7 mouse cellular contexts compared by ENCODE assay signal in genomic region chr19:29252831-29253545, GRCm38 (mm10). TPM values are rescaled to one million over a fixed set of nuclear protein-coding genes. Genes with fewer than 3 reads are reported as not detected.
A peak's percentile ranks its signal among the peaks of the same experiment; 100 is the strongest.
DNase-seq lines count a peak whose midpoint lies in the region; ATAC-seq and TF ChIP-seq lines count a peak whose summit lies in the region.

No protein-coding gene starts in this region.

- 18% methylated on average over 10 of the region's 10 CpGs for WGBS in lung, postnatal 0 days
- 27% methylated on average over 10 of the region's 10 CpGs for WGBS in heart, embryonic 16.5 days
- WGBS in liver, embryonic 16.5 days (ENCODE audit: insufficient replicate concordance) = 11% methylated on average over 10 of the region's 10 CpGs

- H3K9ac ChIP-seq in lung, postnatal 0 days (replicated peaks; ENCODE audit: low read depth) = peak overlapping the region; percentile 88
- peak overlapping the region; percentile 99 for H3K9ac ChIP-seq in heart, embryonic 16.5 days (ENCODE audit: low read length)
- peak overlapping the region; percentile 100 for H3K9ac ChIP-seq in liver, embryonic 16.5 days (ENCODE audit: low read depth, low read length)

- H3K9me3 ChIP-seq in lung, postnatal 0 days (ENCODE audit: low read length) = no peaks in the 10 kb centered on the region
- H3K9me3 ChIP-seq in heart, embryonic 16.5 days (replicated peaks; ENCODE audit: control insufficient read depth, low read length) = no peaks in the 10 kb centered on the region
- no peaks in the 10 kb centered on the region for H3K9me3 ChIP-seq in liver, embryonic 16.5 days (replicated peaks; ENCODE audit: control insufficient read depth, low read length)

- H3K4me2 ChIP-seq in lung, postnatal 0 days (replicated peaks; ENCODE audit: low read depth, low read length) = peak overlapping the region; percentile 75
- H3K4me2 ChIP-seq in heart, embryonic 16.5 days (ENCODE audit: low read depth, low read length) = peak overlapping the region; percentile 94
- peak overlapping the region; percentile 86 for H3K4me2 ChIP-seq in liver, embryonic 16.5 days (ENCODE audit: low read depth, low read length)

- DNase-seq in lung, postnatal 0 days (ENCODE audit: low spot score) = peak; percentile 59
- DNase-seq in lung, postnatal 4 days = no peak
- no peak for DNase-seq in testis, postnatal 14 days (ENCODE audit: low spot score)
- DNase-seq in frontal cortex, postnatal 10 days (ENCODE audit: low spot score in 2 of 2) = no peak

- H3K27ac ChIP-seq in lung, postnatal 0 days (ENCODE audit: low read length) = peak overlapping the region; percentile 93
- H3K27ac ChIP-seq in brown adipose tissue, adult 24 weeks (replicated peaks; ENCODE audit: low read depth, low read length) = peak overlapping the region; percentile 65
- H3K27ac ChIP-seq in heart, embryonic 16.5 days (ENCODE audit: low read length) = peak overlapping the region; percentile 96; the same call in 1 of the 2 replicates
- H3K27ac ChIP-seq in liver, embryonic 16.5 days (ENCODE audit: low read length) = peak overlapping the region; percentile 99

- no peak for TF ChIP-seq EP300 in lung, postnatal 0 days (IDR thresholded peaks at IDR 0.05)

- no peak for ATAC-seq in lung, postnatal 0 days
- no peak for ATAC-seq in heart, embryonic 16.5 days (replicated peaks; ENCODE audit: extremely low read depth, insufficient read depth, low FRiP score)
- peak; percentile 12; the same call in 1 of the 2 replicates for ATAC-seq in liver, embryonic 16.5 days (ENCODE audit: low read depth)

- H3K36me3 ChIP-seq in lung, postnatal 0 days (ENCODE audit: insufficient read depth, low read length) = no peaks in the 10 kb centered on the region
- H3K36me3 ChIP-seq in heart, embryonic 16.5 days (ENCODE audit: control insufficient read depth, insufficient read depth) = no peaks in the 10 kb centered on the region
- peaks cover 3% of the 10 kb centered on the region; the same call in 1 of the 2 replicates for H3K36me3 ChIP-seq in liver, embryonic 16.5 days (ENCODE audit: control insufficient read depth, insufficient read depth)

- H3K4me1 ChIP-seq in lung, postnatal 0 days (ENCODE audit: insufficient read depth, low read depth, low read length) = peaks cover 10% of the 10 kb centered on the region; the same call in 1 of the 2 replicates
- H3K4me1 ChIP-seq in brown adipose tissue, adult 24 weeks (ENCODE audit: control insufficient read depth, insufficient read depth, insufficient read length, low read length) = peaks cover 11% of the 10 kb centered on the region
- H3K4me1 ChIP-seq in heart, embryonic 16.5 days (ENCODE audit: control insufficient read depth, insufficient read depth, low read length) = peaks cover 34% of the 10 kb centered on the region
- H3K4me1 ChIP-seq in liver, embryonic 16.5 days (ENCODE audit: control insufficient read depth, low read depth, low read length) = peaks cover 32% of the 10 kb centered on the region

- H3K4me3 ChIP-seq in lung, postnatal 0 days (ENCODE audit: low read depth, low read length) = peak overlapping the region; percentile 73
- H3K4me3 ChIP-seq in brown adipose tissue, adult 24 weeks (ENCODE audit: insufficient read depth, low read depth, low read length) = peak overlapping the region; percentile 81
- H3K4me3 ChIP-seq in heart, embryonic 16.5 days (ENCODE audit: low read length) = peak overlapping the region; percentile 96
- peak overlapping the region; percentile 94 for H3K4me3 ChIP-seq in liver, embryonic 16.5 days (ENCODE audit: low read depth, low read length)

- H3K27me3 ChIP-seq in lung, postnatal 0 days (replicated peaks; ENCODE audit: insufficient read depth, low read length) = no peaks in the 10 kb centered on the region
- H3K27me3 ChIP-seq in heart, embryonic 16.5 days (ENCODE audit: control insufficient read depth, insufficient read depth, low read length) = no peaks in the 10 kb centered on the region
- no peaks in the 10 kb centered on the region for H3K27me3 ChIP-seq in liver, embryonic 16.5 days (ENCODE audit: control insufficient read depth, insufficient read depth, low read depth, low read length)

- TF ChIP-seq CTCF in lung, postnatal 0 days (IDR thresholded peaks at IDR 0.05) = no peak

RNA-seq across cellular contexts. Expression of gene Jak2, which starts 1.4 kb away (rescaled TPM):
- polyA plus RNA-seq in lung, postnatal 0 days (2015; fragmentation: Nextera tagmentation; extraction: Ambion mirVana) = 9.6 and 9.9 TPM in 2 replicates
- 9.3 and 11.6 TPM in 2 replicates for polyA plus RNA-seq in brown adipose tissue, adult 24 weeks (2012; ENCODE audit: insufficient read depth, insufficient read length, missing spikeins)
- polyA plus RNA-seq in heart, embryonic 16.5 days (2015; fragmentation: Nextera tagmentation; extraction: Ambion mirVana) = 5.5 and 6.4 TPM in 2 replicates
- 5.2 and 5.9 TPM in 2 replicates for polyA plus RNA-seq in liver, embryonic 16.5 days (2015; fragmentation: Nextera tagmentation; extraction: Ambion mirVana)
